Mouse (Mus musculus) heart, adult 2 months (tissue): ENCODE measurements around the gene Anapc7. TPM values are rescaled to one million over a fixed set of nuclear protein-coding genes. Genes with fewer than 3 reads are reported as not detected.
A peak's percentile ranks its signal among the peaks of the same experiment; 100 is the strongest.

Experiments used
- DNase-seq, 2 experiments: peaks; one replicate each; pipeline ENCODE4 v3.0.0; 2021
- H3K27ac ChIP-seq: fragments of 200-600 bp; 2 replicates; pipeline ENCODE4 v1.8.1; 2022
- H3K27me3 ChIP-seq: fragments of 200-500 bp; 2 replicates; pipeline ENCODE4 v1.6.1; 2012; ENCODE audit warnings: mild to moderate bottlenecking, low read length, inconsistent platforms, mixed read lengths; ENCODE audit not compliant: control insufficient read depth, insufficient read depth
- H3K36me3 ChIP-seq: fragments of 200-500 bp; 2 replicates; pipeline ENCODE4 v1.6.1; 2012; ENCODE audit warnings: low read length, inconsistent platforms; ENCODE audit not compliant: control insufficient read depth, insufficient read depth
- H3K4me1 ChIP-seq: fragments of 200-500 bp; 2 replicates; pipeline ENCODE4 v1.6.1; 2011; ENCODE audit warnings: low read length; ENCODE audit not compliant: control insufficient read depth, insufficient read depth
- H3K4me3 ChIP-seq: fragments of 200-600 bp; 2 replicates; pipeline ENCODE4 v1.8.1; 2022
- H3K79me2 ChIP-seq: fragments of 200-500 bp; replicated peaks from 2 replicates; pipeline ENCODE4 v1.6.1; 2012; ENCODE audit warnings: mild to moderate bottlenecking, inconsistent platforms, low read length, moderate library complexity, mixed read lengths; ENCODE audit not compliant: control insufficient read depth, insufficient read depth
- H3K9ac ChIP-seq: fragments of 200-500 bp; 2 replicates; pipeline ENCODE4 v1.6.1; 2012; ENCODE audit warnings: low read depth, mild to moderate bottlenecking, control low read depth, inconsistent platforms, low read length, mixed read lengths
- CTCF ChIP-seq: fragments of 200-600 bp; IDR thresholded peaks from 2 replicates; pipeline ENCODE4 v1.8.1; 2022; ENCODE audit warnings: antibody characterized with exemption, mild to moderate bottlenecking, moderate library complexity
- EP300 ChIP-seq: fragments of 200-500 bp; IDR thresholded peaks from 2 replicates; pipeline ENCODE4 v1.6.1; 2011; ENCODE audit warnings: low read depth, low read length, control low read depth; ENCODE audit not compliant: insufficient read depth
- POLR2A ChIP-seq: fragments of 200-500 bp; IDR thresholded peaks from 2 replicates; pipeline ENCODE4 v1.6.1; 2011; ENCODE audit warnings: mild to moderate bottlenecking, low read depth, low read length, control low read depth; ENCODE audit not compliant: insufficient read depth
- WGBS: fragments of 180-500 bp; shearing (Covaris S2); methylation state at CpG from one replicate; pipeline ENCODE4 v1.1.7; 2018; 5-methylcytosine and 5-hydroxymethylcytosine counted together
- intact Hi-C: fragments of 180-260 bp; cut with DNase I; formaldehyde crosslinking; loops from one replicate; pipeline ENCODE4 v1.15.1; 2025
- long read RNA-seq: library from polyadenylated mRNA; stranded (forward); transcript quantifications from one replicate; pipeline ENCODE4 v2.0.0, GENCODE M21; 2021
- polyA plus RNA-seq: library from polyadenylated mRNA; depleted of rRNA; stranded (reverse); fragments of >200 nt; gene quantifications from 2 replicates; pipeline ENCODE4 v1.2.3, GENCODE M21; 2012; rRNA removed
- total RNA-seq, 2 experiments: library from RNA; stranded (reverse); gene quantifications; 2 replicates each; pipeline ENCODE4 v1.2.3; 2021

Gene Anapc7
- total RNA-seq (10 to 100 TPM; 25.9 to 27.1 TPM), polyA plus RNA-seq (23.2 and 25.4 TPM in 2 replicates)
- long read RNA-seq, transcript Anapc7-201 (11 exons, 2,751 nt) = major isoform, 22 of 37 reads
- long read RNA-seq, partial matches to known transcripts = 11 of 37 reads
- long read RNA-seq, other reads (novel, unspliced or antisense) = 1 of 37 reads

GRCm38 (mm10) chr5:122421271-122422068 lies at the start of gene Anapc7:
Gene Anapc7, plus strand, starts transcription at chr5:122421693.
- WGBS = 20% methylated on average over 17 of the region's 17 CpGs
- DNase-seq = no peak

DNA sequence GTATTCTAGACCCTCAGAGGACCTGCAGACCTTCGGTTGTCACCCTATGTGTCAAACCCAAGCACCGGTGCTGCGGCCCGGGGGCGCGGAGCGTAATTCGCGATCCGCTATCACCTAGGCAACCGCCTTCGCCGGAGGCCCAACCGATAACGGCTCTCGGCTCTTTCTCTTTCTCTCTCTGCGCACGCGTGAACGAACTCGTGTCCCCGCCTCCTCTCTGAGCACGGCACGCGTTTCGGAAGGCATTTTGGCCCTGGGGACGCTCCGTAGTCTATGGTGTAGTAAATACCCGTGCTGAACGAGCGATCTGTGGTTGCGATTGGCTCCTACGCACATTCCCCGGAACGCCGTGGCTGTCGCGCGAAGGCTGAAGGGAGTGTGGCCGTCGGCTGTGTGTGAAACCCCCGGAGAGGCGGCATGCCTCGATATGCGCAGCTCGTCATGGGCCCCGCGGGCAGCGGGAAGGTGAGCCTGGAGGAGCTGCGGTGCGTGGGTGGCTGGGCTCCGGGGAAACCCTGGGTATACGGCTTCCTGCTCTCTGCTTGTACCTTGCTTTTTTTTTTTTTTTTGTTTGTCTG lies 49.2 kb upstream of the Anapc7 start, which contains the start of gene Fam216a:
Fam216a (minus strand) TSS at position 173 of the 578 bp plus-strand sequence.
- TF ChIP-seq CTCF (no peak), EP300 (peak; percentile 95), POLR2A (peak; percentile 73)
- H3K79me2 ChIP-seq = no peaks in the 10 kb centered on the region
- DNase-seq = peak; percentile 99
- H3K27me3 ChIP-seq = no peaks in the 10 kb centered on the region
- no peaks in the 10 kb centered on the region for H3K4me1 ChIP-seq
- H3K27ac ChIP-seq = peak within 1 kb of the TSS; percentile 91
- H3K4me3 ChIP-seq = peak within 1 kb of the TSS; percentile 82
- intact Hi-C loops = loop anchor here (1.0 kb wide), 1 partner anchor 18 kb away; the partner anchor contains the start of genes Rad9b and Vps29
- WGBS = under 1% methylated on average over 53 of the region's 53 CpGs
- no peaks in the 10 kb centered on the region for H3K36me3 ChIP-seq
- H3K9ac ChIP-seq = peak within 1 kb of the TSS; percentile 84

More at GRCm38 (mm10) chr5:122421271-122422068, at the start of gene Anapc7:
- TF ChIP-seq EP300 (no peak), CTCF (peak; percentile 35)
- Histone ChIP-seq H3K9ac (peak within 1 kb of the TSS; percentile 86), H3K79me2 (peaks cover 3% of the 10 kb centered on the region; the same call in 1 of the 2 replicates), H3K4me3 (peak within 1 kb of the TSS; percentile 99), H3K4me1 (peaks cover 1% of the 10 kb centered on the region; the same call in 1 of the 2 replicates), H3K27me3 (no peaks in the 10 kb centered on the region), H3K36me3 (no peaks in the 10 kb centered on the region; the same call in 1 of the 2 replicates), H3K27ac (peak within 1 kb of the TSS; percentile 93)
- intact Hi-C loops = loop anchor here (2.0 kb wide), 1 partner anchor 21 kb away; no protein-coding TSS in a partner anchor

DNA sequence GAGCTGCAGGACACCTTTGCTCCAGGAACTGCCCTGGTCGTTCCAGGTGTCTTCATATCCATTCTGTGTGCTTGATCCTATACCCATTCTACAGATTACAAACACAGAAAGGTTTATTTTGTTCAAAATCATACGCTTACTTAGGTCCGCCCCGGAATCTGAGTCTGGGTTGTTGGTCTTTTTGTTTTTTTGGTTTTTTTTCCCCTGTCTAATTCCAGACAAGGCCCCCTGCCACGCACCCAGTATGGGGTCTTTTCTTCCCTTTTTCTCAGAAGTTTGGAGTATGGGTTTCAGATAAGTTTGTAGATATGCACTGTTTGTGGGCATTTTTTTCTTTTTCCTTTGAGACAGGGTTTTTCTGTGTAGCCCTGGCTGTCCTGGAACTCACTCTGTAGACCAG lies 48.6 kb upstream of the Anapc7 start:
- Histone ChIP-seq H3K27me3 (no peaks in the 10 kb centered on the region), H3K4me1 (no peaks in the 10 kb centered on the region), H3K9ac (peak overlapping the region; percentile 84), H3K4me3 (peak overlapping the region; percentile 82), H3K79me2 (no peaks in the 10 kb centered on the region), H3K27ac (peak overlapping the region; percentile 91), H3K36me3 (no peaks in the 10 kb centered on the region)
- intact Hi-C loops = loop anchor here (1.0 kb wide), 1 partner anchor 19 kb away; the partner anchor contains the start of genes Rad9b and Vps29
- DNase-seq = no peak
- TF ChIP-seq POLR2A = no peak
- TF ChIP-seq CTCF = no peak
- TF ChIP-seq EP300 = no peak
- WGBS = 2% methylated on average over 5 of the region's 5 CpGs

DNA sequence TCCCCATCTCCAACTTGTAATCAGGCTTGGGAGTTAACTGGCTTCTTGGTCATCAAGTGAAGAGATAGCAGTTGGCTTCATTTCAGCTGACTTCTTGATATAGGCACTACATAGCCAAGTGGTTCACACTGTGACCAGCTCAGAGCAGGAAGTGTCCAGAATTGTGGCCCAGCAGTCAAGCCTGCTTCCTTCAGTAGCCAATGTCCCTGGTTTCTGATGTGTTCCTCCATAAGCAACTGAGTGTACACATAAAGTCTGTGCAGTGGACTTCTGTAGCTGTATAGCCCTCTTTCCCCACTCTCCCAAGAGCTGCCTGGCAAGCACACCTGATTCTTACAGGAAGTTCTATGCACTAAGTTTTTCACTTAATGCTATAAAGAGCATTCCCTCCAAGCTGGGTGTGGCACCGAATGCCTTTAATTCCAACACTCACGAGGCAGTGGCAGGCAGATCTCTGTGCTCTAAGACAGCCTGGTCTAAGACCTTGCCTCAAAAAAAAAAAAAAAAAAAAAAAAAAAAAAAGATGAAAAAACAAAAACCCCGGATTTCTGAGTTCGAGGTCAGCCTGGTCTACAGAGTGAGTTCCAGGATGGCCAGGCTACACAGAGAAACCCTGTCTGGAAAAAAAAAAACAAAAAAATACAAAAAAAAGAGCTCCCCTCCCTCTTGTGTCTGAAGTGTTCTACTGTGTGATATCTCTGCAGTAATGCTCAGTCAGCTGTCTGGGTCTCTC lies 44.2 kb upstream of the Anapc7 start:
- intact Hi-C loops = no loop called here
- H3K4me1 ChIP-seq = peaks cover 1% of the 10 kb centered on the region; the same call in 1 of the 2 replicates
- no peaks in the 10 kb centered on the region for H3K79me2 ChIP-seq
- no peak overlapping the region for H3K9ac ChIP-seq
- 83% methylated on average over 4 of the region's 4 CpGs for WGBS
- H3K4me3 ChIP-seq = no peak overlapping the region
- no peaks in the 10 kb centered on the region for H3K36me3 ChIP-seq
- no peaks in the 10 kb centered on the region for H3K27me3 ChIP-seq
- no peak overlapping the region for H3K27ac ChIP-seq
- DNase-seq = no peak
- TF ChIP-seq CTCF = no peak
- no peak for TF ChIP-seq POLR2A

GRCm38 (mm10) chr5:122378171-122378570 lies 43.3 kb upstream of the Anapc7 start:
- H3K27me3 ChIP-seq = no peaks in the 10 kb centered on the region
- H3K4me1 ChIP-seq = peaks cover 1% of the 10 kb centered on the region; the same call in 1 of the 2 replicates
- intact Hi-C loops = no loop called here
- H3K9ac ChIP-seq = no peak overlapping the region
- no peak overlapping the region for H3K27ac ChIP-seq
- no peaks in the 10 kb centered on the region for H3K36me3 ChIP-seq
- H3K79me2 ChIP-seq = no peaks in the 10 kb centered on the region
- no peak for TF ChIP-seq EP300
- TF ChIP-seq CTCF = no peak
- no peak for TF ChIP-seq POLR2A
- no peak overlapping the region for H3K4me3 ChIP-seq
- no peak for DNase-seq
- WGBS = 94% methylated on average over 12 of the region's 12 CpGs
